Mouse (Mus musculus): Measurements from ENCODE around the gene Maml3.

The Maml3 gene

DNA sequence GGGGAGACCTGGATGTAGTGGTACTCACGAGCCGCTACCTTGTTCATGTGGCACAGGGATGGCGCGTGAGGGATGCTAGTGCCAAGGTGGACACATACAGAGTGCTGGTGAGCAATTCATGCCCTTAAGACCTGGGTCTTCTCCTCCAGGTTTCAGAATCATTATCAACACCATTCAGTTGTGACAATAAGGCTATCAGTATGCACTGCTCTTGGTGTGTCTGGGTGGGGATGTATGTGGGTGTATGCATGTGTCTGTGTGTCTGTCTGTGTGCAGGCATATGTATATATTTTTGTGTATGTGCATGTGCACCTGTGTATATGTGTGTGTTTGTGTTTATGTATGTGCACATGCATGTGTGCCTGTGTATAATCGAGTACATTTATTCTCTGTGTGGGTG lies 291.7 kb downstream of the Maml3 start:
- no peak for DNase-seq

DNA sequence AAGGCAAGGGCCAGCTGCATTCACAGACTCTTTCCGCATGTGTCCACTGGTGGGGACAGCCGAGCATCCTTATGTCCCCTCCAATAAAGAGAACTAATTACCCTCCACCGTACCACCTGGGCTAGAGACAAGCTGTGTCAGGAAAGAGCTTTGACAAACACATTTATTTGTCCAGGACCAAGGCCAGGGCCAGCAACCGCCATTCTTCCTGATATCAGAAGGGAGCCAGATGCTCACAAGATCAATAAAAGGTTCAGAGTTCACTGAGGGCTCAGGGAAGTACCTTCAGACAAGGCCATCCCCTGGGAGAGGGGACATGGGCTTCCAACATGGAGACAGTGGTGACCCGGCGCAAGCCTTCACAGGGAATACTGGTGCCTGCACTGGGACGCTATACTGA lies 294.1 kb downstream of the Maml3 start:
- no peak for DNase-seq

DNA sequence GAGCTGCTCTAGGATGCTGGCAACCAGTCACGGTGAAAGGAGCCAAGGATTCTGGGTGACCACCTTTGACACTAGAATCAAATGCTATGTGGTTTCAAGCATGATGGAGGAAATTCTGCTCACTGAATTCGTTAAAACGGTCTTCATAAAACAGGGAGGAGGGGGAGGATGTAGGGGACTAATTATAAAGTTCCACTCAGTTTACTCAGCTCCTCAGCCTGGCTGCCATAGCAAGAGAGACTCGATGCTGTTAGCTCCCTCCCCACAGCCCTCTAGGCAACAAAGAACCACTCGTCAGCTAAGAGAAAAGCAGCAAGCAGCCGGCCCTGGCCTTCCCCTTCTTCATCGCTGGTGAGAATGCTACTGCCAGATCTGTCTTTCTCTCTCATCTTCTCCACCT lies 295.1 kb downstream of the Maml3 start:
- DNase-seq: no peak

DNA sequence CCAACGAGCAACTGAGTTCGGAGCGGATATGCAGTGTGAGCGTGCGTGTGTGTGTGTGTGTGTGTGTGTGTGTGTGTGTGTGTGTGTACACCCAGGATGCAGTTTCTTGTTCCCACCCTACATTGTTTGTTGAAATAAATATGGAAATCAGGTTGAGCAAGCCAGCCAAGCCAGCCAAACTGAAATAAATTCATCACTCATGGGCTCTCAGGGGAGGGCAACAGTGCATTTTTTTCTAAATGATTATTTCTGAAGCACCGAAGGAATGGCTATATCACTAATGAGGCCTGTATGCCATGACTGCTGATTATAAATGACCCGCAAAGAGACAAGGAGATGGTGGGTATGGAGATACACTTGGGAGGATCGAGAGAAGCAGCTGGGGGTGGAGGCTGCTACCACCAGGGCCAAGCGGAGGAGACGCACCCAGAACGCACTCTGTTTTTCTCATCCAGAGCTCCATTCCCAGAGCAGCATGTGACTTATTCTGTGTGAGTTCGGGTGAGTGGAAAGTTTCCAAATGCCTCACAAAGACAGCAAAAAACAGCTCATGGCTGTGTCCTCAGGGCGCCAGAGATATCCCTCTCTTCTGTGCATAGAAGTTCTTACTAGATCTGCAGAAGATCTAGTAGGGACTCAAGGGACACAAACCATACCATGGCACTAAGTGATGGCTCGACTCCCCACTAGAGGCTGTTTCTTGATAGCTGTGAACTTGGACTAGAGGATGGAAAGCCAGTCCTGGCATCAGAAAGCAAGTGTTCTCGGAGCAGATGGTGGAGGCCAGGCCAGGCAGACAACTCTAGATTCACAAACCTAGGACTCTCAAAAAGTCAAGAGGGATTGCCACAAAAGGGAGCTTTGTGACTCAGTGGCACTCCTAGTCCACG lies 296.6 kb downstream of the Maml3 start:
- DNase-seq: no peak

DNA sequence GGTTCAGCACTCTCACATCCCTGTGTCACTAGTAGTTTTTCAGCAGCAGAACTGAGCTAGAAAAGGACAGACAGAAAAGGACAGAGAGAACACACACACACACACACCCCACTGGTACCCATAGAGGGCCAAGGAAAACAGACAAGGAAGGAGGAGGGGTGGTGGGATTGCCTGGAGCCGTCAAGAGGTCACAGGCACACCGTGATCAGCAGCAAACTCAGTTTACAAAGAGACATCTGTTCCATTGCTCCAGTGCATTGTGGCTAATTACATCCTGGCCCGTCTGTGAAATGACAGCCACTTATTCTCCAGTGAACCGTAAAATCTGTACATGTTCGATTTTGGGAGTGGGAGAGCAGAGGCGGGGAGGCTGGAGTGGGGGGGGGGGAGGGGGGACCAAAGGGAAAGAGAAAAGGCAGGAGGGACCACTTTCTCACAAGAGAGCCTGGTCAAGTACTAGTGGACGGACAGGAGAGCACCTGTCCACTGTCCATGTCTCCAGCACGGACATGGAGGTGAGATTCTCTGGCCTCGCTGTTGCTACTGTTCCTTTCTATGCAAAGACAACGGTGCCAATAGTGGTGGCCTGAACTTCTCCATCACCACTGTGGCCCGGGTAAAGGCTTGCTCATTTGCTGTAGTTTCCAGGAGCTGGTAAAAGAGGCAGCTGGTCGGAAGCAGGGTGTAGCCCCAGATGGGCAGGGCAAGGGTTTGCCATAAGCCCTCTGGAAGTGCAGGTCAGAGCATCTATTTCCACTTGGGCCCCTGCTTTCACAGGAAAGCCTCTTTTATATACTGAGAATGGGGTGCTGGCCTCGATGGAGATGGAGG lies 299.2 kb downstream of the Maml3 start:
- no peak for DNase-seq

DNA sequence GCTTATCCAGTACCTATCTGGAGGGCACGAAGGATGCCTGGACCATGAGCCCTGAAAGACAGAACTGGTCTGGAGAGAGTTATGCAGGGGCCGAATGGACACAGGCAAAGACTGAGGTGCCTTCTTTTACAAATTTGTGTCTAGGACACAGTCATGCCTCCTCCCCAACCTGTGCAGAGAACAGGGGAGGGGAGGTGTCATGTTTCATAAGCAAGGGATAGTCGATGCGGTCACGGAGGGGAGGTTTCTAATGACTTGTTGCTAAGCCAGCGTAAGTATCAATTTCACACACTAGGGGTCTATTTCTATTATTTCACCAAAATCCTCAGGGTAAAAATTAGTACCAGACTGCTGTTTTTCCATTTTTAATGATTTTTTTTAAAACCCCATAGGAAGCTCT lies 301.0 kb downstream of the Maml3 start:
- DNase-seq: no peak

DNA sequence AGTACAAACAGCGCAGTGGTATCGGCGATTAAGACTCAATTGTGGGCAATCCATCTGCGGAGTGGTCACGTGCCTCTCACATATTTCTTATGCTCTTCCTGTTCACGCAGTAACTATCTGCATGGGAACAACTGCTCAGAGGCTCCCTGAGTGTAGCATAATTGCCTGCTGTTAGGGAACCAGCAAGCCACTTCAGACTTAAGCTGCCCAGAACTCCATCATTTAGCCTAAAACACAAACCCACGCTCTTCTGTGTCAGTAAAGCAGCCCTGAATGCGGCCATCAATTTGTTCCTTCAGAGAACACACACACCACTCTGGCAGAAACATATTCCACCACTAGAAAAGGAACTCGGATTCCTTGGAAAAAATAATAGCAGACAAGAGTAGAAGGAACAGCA lies 305.2 kb downstream of the Maml3 start:
- no peak for DNase-seq

DNA sequence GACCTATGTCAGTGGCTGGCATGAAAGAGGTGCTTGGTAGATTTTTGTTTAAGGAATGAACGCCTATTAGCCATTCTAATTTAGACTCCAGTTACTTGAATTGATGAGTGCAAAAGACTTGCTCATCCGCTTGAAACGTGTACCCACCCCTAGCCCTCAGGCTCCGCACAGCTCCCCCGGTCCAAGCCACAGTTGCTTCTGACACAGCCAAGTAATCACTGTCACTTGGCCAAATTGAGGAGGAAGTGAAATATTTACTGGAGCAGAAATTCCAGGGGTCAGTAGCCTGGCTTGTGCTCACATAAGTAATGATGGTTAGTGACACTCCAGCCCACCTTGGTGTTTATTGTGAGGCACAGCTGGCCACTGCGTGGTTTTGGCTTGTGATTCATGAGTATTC lies 308.0 kb downstream of the Maml3 start:
- no peak for DNase-seq

DNA sequence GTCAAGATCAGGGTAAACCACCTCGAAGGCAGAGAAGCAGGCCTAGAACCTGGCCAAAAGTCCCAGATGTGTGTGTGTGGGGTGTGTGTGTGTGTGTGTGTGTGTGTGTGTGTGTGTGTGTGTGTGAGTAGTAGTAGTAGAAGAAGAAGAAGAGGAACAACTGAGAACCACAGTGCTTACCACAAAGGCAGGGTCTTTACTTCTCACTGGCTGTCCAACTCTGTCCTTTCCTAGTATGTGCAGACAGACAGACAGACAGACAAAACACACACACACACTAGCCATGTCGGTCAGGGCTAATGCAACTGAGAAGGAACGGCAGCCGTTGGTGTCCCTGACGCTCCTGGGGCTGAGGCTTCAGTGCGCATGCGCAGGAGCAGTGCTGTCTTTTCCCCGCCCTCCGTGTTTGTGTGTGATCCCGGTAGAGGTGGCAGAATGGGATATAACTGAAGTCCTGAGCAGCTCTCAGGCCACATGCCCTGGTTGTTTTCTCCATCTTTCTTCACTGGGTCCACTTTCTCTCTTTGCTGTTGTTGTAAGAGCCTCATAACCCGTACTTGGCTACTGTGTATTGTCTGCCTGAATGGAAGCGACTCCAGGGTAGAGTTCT lies 308.6 kb downstream of the Maml3 start:
- DNase-seq: peak; percentile 51

DNA sequence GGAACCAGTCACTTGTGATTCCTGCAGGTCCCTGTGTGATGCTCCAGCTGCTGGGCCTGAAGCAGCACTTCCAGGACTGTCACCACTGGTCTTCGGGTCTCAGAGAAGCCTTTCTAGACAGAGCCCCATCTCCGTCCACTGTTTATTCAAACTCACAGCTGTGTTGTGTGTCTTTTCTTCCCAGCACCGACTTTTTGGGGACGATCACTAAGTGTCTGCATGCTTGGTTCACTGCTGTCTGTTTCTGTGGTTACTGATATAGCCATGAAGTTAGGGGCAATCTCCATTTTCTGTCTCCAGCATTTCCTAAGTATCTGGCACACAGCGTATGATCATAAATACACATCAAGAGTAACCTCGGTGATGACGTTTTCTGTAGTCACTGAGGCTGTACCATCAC lies 313.3 kb downstream of the Maml3 start:
- DNase-seq: no peak

DNA sequence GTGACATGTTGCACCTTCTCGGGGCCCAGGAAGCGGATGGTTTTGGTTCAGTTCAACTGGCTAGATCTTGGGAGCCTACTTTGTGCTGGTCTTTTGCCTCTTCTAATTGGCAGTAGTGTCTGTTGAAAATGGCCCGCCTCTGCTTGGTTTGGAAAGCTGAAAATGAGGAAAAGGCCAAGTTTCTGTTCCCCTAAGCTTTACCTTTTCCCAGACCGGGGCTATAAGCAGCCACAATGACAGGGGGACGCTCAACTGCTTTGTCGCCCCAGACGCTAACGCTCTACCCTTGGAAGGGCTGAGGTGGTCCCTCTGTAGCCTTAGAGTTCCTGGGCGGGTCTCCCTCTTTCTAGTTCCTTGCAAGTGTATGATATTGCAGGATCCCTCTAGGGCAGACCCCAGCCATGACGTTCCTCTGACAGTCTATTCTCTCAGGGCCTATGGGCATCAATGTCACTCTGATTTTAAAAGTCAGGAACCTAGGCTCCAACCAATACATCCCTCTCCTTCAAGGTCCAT lies 315.4 kb downstream of the Maml3 start:
- no peak for DNase-seq

DNA sequence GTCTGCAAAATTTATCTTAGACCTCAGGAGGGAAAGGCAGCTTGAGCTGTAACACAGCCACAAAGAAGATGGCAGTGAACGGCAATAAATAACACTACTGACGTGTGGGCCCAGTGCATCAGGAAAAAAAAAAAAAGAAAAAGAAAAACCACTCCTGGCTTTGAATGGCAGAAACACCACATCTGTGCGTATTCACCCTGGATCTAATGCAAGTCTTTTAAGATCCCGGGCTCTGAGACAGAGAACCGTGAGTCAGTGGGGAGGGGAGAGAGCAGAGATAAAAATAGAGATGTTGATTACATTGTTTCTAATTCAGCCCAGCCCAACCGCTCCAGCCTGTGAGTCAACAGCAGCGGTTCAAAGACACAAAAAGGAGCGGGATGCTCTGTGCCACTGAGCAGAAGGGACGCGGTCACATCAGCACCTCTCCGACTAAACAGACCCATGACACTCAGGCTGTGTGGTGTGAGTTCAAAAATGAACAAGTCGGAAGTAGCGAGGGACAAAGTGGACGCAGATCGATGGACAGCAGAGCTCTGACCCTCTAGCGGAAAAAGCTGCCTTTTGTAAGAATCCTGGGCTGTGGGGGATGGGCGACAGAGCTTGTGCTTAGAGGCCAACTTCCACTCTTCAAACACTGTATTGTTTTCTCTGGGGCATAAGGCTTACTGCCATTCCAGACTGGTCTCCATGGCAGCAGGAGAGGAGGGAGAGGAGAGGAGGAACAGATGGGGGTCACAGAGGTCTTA lies 316.1 kb downstream of the Maml3 start:
- peak; percentile 33 for DNase-seq

DNA sequence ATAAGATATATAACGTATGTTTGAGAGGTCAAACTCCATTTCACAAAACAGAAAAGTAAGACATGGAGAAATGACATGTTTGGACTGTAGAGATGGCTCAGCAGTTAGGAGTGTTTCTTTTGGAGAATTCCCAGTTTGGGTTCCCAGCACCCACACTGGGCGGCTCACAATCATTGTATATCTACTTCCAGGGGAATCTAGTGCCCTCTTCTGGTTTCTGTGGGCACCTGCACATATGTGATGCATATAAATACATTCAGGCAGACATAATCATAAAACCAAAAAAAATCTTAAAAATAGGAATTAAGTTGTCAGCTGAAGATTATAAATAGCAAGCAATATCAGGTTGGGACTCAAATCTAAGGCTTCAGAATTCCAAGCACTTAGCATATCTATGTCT lies 316.9 kb downstream of the Maml3 start:
- DNase-seq: no peak

DNA sequence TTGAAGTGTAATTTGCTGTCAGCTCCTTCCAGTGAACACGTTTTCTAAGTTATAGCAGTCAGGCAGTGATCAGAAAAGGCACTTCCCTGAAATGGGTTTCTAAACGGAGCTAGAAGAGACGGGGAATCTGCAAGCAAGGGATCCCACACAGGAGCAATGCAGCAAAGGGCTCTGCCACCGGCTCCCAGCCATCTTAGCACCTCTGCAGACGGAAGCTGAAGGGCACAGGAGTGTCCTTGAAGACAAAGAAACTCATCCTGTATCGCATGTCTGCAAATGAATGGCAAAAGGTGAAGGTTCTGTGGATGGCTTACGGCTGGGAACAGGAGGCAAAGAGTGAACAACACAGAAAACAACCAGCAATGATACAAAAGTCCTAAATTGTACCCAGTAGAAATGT lies 319.1 kb downstream of the Maml3 start:
- no peak for DNase-seq

DNA sequence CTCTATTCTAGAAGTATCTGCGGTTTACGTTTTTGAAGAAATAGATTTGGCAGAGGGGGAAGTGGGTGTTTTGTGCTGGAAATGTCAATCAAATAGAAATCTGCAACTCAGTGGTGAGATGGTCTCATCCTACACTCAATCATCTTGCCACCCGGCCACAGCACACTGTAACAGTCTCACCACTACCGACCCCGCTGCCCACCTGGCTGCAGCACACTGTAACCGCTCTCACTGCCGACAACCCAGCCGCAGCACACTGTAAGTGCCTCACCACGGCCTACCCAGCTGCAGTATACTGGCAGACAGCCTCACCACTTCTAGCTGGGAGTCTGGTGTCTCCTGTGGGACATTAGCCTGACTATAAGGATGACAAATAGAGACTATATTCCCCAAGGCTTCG lies 322.7 kb downstream of the Maml3 start:
- peak; percentile 16 for DNase-seq

DNA sequence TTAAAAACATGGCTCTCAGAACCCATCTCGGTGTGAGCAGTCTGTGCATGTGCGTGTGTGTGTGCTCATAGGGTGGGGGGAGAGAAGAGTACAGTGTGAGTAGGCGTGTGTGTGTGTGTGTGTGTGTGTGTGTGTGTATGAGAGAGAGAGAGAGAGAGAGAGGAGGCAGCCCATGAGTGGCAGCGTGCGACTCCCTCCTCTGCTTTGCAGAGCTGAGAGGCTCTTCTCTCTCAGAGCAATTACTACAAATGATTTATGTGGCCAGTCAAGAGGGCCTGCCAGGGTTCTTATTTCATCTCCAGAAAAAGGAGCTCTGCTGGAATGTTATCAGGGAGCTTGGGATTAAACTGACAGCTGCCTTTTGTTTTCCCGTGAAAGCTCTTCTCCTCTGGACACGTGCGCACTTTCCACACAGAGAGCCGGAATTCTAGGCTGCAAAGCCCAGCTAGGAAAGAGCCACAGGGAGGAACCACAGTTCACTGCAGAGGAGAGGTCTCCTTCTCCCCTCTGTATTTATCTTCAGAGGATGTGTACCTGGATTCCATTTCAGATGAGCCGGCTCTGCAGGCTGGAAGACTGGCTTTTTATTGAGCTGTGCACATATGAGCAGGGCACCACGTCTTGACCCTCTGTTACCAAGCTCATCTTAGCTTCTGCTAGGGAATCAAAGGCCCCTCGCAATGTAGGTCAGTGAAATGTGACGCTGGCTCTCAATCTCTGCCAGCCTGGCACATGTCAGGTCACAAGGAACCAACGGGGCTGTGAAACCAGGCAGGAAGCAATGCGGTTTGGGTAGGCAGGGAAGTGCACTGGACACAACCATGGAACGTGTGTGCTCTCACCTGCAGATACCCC lies 325.9 kb downstream of the Maml3 start:
- no peak for DNase-seq

DNA sequence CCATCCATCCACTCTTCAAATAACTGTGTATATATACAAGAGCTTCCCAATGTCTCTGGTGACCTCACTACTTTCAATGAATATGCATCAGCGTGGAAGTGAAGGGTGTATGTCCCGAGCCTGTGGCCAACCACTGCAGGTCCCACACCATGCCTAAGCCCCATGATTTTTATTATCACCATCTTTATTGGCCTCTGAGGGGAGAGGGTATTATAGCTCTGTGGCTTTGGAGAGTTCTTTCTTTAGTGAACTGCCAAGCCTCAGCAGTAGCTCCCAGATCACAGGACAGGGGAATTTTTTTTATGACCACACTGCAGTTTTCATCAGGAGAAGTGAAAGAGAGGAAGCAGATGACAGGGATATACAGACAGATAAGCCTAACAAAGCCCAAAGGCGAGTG lies 326.7 kb downstream of the Maml3 start:
- no peak for DNase-seq

DNA sequence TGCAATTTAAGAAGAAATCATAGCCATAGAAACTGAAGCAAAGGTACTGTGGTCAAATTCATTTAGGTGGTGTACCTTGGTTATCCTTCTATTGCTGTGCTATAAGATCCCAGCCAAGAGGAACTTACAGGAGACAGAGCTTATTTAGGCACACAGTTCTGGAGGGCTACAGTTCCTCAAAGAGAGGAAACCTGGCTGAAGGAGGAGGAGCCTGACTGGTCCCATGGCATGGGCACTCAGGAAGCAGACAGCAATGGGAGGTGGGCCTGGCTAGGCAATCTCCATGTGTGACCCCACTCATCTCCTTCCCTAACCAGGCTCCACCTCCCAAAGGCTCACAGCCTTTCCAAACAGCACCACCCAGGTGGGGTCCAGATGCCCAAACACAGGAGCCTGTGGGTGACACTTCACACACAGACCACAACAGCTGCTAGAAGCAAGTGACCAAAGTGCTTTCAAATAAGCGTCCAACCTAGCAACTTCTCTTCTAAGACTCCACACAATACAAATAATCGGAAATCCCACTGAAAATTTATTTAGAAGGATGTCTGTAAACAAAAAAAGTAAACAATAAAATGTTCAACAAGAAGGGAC lies 328.8 kb downstream of the Maml3 start:
- DNase-seq: no peak

DNA sequence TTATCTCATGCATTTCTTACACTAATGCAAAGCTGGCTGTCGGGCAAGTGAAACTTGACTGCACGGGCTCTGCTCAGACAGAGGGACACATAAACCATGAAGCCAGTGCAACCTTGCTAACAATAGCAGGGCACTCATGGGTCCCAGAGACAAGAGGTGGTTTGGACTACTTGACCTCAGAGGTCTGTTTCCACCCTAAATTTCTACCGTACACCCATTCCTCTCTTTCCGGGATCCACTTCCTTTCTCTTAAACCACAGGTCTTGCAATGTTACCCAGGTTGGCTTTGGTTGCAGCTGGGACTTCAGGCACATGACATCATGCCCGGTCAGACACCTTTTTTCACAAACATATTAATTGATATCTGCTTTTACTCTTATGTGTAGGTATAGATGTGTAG lies 331.3 kb downstream of the Maml3 start:
- no peak for DNase-seq

DNA sequence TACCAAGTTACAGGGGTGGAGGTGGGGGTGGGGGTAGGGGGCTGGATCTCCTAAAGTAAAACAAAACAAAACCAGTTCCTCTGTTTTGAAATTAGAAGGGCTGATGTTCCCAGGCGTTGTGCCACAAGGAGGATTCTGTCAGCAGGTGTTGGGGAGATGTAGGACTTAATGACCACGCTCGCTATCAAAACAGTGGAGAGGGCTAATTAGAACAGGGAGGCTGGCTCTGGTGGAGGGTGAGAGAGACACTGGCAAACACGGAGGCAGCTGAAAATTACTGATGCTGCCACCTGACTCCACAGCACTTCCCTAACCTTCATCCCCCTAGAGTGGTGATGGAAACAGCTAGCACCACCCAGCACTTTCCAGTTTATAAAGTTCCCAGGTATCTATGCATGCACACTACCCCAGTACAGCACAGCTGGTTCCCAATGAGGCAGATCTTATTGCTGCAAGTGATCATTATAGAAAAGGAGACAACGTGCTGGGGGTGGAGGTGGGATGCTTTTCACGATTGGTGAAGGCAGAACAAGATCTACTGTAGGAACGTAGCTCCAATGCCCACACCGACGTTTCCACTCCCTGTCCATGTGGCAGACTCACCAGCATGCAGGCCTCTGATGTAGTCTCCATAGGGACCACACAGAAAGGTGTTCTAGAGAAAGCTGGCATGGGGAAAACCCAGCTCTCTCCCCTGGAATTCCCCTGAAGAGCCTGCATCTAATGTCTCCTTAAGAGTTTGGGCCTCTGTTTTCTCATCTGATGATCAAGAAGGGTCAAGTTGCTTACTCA lies 332.8 kb downstream of the Maml3 start:
- DNase-seq: no peak

DNA sequence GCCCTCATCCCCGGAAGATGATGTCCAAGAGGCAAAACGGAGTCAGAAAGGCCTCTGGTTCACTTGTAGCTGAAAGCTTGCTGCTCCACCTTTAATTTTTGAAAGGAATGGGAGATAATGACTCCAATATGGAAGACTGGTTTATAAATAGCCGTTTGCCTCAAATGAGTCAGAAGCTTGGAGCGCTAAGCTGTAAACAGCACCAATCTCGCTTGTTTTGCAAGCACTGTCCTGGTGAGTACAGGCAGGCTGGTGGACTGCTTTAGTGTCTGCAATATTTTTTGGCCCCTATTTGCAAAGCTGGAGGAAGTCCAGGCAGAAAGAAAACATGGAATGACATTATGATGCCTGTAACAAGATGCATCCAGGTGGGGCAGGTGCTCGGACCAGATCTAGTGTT lies 335.7 kb downstream of the Maml3 start:
- DNase-seq: no peak

Measured in thymus, postnatal 25 days (tissue).